Mouse (Mus musculus): Measurements from ENCODE around the gene Haao.
"Not testable (repeated sequence)": the region's sequence is repeated elsewhere in the genome, so short reads cannot be mapped to it uniquely, and the experiment has no call there.

The Haao gene

DNA sequence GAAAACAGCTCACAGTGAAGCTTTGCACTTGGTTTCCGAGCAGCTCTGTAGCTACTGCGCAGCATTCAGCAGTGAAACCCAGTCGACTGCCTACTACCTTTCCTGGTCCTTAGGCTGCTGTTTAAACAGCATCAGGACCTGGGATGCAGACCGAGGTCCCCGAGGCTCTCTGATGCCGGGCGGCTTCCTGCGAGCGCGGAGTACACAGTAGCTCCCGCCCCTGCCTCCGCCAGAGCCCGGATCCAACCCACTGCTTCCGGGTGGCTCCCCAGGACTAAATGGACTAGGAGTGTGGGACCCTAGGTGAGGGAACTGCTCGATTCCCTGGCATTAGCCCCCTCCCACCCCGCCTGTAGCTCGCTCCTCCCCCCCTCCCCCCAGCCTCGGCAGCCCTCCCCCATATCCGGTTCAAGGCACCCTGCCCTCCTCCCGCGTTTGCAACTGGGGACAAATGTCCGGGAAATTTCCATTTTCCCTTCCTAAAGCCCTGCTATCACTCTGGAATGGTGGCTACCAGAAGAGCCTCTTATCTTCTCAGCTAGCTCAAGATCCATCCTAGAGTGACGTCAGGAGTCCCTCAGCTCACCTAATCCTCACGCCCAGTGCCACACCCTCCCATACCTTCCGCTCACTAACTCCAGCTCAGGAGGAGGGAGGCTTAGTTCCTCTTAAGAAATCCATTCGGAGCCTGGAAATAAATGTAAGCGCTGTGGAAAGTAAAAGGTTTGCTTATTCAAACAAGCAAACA, 14.5 kb upstream of the Haao start:
- peak; percentile 70 to 75 for DNase-seq

- peak; percentile 99 for DNase-seq
These were observed 13.8 kb upstream of the Haao start for GRCm38 (mm10) chr17:83861444-83862133.

- not testable (repeated sequence) for DNase-seq
These were observed 13.2 kb upstream of the Haao start for GRCm38 (mm10) chr17:83860968-83861367.

DNA sequence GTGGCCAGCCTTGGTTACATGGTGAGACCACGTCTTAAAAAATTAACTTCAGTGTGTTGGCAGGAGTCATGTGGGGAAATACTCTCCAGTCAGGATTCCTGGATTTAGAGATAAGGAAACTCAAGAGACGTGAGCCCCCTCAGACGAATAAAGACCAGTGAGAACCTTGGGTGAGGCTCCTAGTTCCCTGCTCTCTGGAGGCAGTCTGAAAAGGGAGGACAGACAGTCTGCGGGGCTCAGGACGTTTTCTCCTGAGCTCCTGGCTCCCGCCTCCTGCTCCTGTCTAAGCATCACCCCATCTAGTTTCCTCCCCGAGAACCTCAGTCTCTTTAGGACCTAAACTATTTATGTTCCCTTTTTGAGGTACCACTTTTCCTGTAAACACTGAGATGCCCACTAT, 12.5 kb upstream of the Haao start:
- DNase-seq: no peak

DNA sequence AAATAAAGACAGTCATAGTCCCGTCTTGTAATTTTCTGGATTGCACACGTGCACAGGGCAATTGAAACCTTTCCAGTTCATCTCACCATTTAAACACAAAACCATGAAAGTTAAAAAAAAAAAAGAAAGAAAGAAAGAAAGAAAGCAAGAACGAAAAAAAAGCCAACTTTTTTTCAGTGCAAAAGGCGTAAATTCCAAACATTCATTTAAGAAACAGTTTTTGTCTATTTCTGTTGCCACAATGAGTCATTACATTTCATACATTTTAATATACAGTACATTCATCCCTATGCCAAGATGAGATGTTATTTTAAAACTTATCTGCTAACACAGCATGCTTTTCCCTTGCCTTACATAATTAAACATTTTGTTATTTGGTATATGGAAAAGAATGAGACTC, 11.9 kb upstream of the Haao start:
- no peak for DNase-seq

GRCm38 (mm10) chr17:83858413-83858812, 10.7 kb upstream of the Haao start:
- no peak for DNase-seq

DNA sequence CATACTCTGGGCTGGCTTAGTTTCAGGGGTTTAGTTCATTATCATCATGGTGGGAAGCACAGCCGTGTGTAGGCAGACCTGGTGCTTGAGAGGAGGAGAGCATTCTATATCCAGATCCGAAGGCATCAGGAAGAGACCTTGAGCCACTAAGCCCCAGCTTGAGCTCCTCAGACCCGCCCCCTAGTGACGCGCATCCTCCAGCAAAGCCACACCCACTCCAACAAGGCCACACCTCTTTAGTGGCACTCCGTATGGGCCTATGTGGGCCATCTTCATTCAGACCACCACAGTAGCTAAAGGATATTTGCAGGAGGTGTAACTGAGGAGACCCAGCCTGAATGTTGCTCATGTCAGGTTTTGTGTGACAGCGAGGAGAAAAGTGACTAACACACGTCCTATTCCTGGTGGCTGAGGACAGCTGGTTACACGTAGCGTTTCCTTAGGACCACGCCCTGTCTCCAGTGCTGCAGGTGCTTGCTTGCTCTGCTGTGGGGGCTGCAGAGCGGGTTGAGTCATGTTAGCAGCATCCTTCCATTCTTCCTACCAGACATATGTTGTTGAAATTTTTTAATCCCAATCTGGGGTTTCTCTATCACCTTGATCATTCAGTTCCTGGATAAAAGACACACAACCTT, 6.6 kb upstream of the Haao start:
- DNase-seq: no peak

DNA sequence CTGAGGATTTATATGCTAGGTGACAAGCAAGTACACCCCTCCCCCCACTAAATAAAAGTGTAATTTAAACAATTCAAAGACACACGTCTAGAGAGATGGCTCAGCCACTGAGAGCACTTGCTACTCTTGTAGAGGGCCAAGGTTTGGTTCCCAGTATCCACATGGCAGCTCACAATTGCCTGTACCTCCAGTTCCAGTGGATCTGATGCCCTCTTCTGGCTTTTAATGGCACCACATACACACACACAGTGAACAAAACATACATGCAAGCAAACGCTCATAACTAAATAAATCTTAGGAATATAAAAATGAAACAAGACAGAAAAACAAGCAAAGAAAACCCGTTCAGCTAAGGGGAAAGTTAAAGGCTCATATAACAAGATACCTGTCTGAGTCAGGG, 6.1 kb upstream of the Haao start:
- DNase-seq: no peak

DNA sequence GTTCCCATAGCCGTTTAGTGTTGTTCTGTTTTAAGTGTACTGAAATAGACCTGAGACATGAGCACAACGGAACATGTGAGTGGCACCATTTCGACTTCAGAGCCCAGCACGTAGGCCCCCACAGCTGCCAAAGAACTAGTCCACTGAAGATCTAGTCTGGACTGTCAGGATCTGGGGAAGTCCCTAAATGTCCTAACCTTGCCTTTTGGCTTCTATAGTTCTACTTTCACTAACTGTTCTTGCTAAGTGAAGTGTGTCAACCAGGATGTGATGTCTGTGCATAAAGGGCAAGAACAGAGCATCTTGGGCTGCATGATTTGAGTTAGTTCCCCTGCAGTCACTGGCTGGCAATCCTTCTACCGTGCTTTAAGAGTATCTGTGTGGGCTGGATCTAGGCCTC, 3.1 kb upstream of the Haao start:
- no peak for DNase-seq

- DNase-seq: peak; percentile 95 to 98
These were observed 2.7 kb upstream of the Haao start for GRCm38 (mm10) chr17:83850458-83850857.

DNA sequence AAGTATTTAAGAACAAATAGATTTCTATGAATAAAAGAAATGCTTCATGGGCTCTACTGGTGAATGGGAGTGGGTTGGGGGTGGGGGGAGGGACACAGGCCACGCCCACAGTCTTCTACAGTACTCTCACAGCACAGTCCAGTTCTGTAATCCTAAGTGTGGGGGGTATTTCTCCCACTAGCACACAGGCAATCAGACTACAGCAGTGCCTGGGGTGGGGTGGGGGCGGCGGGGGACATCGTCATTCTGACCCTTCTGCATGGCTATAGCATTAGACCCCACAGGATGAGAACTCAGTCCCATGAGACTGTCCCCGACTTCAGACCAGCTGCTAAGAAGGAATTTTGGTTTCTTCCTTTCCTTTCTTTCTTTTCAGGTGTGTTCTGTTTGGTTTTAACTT, 2.0 kb upstream of the Haao start:
- no peak for DNase-seq

- no peak for DNase-seq
These were observed 1.4 kb upstream of the Haao start for GRCm38 (mm10) chr17:83849081-83849675.

DNA sequence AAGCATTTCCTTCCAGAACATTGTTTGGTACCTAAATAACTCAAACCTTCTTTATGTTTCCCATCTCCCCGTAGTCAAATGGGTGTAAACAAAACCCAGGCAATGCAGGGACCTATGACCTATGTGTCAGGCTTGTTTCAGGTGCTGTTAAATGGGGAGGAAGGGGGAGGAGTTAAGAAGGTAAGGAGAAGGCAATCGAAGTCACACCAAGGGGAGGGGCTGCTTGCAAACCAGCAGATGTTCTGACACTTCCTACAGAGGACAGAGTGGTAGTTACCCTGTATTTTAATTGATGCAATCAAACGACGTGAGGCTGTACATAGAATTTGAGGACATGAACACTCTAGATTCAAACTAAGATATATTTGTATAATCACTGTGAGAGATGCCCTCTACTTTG, 719 bp upstream of the Haao start:
- no peak for DNase-seq

GRCm38 (mm10) chr17:83847100-83847499, 663 bp downstream of the Haao start:
- no peak for DNase-seq

GRCm38 (mm10) chr17:83846301-83847021, 1.3 kb downstream of the Haao start:
- DNase-seq: no peak

- DNase-seq: no peak
These were observed 2.2 kb downstream of the Haao start for GRCm38 (mm10) chr17:83845538-83845937.

GRCm38 (mm10) chr17:83843780-83844179, 4.0 kb downstream of the Haao start:
- no peak for DNase-seq

DNA sequence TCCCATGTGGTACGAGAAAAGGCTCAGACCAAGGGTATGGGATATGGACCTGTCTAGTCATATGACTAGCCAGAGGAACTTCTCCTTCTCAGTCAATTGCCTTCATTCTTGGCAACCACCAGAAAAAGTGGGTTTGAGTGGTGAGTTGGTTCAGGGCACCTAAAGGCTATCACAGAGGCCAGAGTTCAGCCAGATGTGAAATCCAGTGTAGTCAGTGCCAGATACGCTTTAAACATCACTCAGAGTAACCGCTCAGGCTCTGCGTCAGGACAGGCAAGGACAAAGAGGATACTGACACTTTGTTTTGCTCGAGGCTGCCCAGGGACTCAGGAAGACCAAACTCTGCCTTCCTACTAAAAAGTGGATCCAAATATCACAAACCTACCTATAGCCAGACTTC, 6.8 kb downstream of the Haao start:
- DNase-seq: no peak

DNA sequence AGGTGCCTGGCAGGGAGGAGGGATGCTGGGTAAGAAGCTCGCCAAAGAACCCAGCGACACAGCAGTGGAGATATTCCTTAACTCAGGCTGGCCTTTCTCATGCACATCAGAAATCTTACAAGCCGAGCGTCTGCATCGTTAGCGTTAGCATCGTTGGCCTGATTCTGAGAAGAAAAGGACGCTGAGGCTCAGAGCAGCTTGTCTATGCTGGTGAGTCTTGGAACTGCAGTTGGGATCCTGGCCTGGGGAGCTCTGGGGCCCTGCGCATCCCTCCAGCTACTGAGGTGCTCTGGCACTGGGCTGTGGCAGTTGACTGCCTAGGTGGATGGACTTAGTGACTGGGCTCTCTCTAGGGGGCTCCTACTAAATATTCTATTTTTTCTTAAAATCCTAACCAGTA, 8.6 kb downstream of the Haao start:
- no peak for DNase-seq

DNA sequence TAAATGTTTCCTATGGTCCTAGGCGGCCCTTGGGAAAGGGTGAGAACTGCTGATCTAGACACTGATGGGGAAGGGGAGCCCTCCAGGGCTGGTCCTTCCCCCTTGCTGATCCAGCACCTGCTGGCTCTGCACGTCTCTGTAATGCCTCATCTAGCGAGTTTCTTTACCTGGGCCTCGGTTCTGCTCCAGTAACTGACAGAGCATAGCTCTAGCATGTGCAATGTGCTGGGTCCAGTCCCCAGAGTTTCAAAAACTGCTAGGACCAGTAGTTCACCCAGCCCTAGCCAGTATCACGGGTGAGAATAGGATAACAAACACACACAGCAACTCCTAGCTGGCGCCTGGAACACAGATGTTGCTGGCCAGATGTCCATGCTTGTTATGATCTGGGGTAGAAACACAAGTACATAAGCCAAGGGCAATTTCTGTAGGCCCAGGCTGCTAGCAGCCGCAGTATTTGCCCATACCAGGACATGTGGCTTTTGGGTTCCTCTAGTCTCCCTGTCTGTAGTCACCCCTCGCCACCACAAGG, 10.0 kb downstream of the Haao start:
- no peak for DNase-seq

- no peak for DNase-seq
These were observed 11.7 kb downstream of the Haao start for GRCm38 (mm10) chr17:83836048-83836447.

- peak; percentile 25 to 41 for DNase-seq
These were observed 13.6 kb downstream of the Haao start for GRCm38 (mm10) chr17:83834120-83834519.
